Mouse (Mus musculus) embryonic facial prominence, embryonic 13.5 days (tissue): ENCODE measurements at regions not wholly inside any gene's neighbourhood (a gene's known extent, or its start where the extent isn't known, plus 50 kb on each side); places are given as distances from the start of the nearest gene placed in this dataset.
A peak's percentile ranks its signal among the peaks of the same experiment; 100 is the strongest.

Source experiments
- ATAC-seq: fragments of 200-750 bp; cut with Nextera tagmentation; 2 replicates; pipeline ENCODE4 v1.8.0; 2017; ENCODE audit warnings: low read depth; ENCODE audit not compliant: insufficient number of reproducible peaks, insufficient read depth, low FRiP score, low TSS enrichment
- H3K27ac ChIP-seq: fragments of 300-500 bp; sonication (generic); 2 replicates; pipeline ENCODE4 v1.5.1; 2015; ENCODE audit warnings: moderate library complexity, mild to moderate bottlenecking, inconsistent platforms
- H3K27me3 ChIP-seq: fragments of 300-500 bp; sonication (generic); 2 replicates; pipeline ENCODE4 v1.6.1; 2015; ENCODE audit warnings: mild to moderate bottlenecking, inconsistent platforms
- H3K36me3 ChIP-seq: fragments of 300-500 bp; sonication (generic); 2 replicates; pipeline ENCODE4 v1.6.1; 2015; ENCODE audit warnings: mild to moderate bottlenecking, inconsistent platforms
- H3K4me1 ChIP-seq: fragments of 300-500 bp; sonication (generic); 2 replicates; pipeline ENCODE4 v1.6.1; 2015; ENCODE audit warnings: inconsistent platforms
- H3K4me2 ChIP-seq: fragments of 300-500 bp; sonication (generic); 2 replicates; pipeline ENCODE4 v1.6.1; 2015; ENCODE audit warnings: moderate library complexity, mild to moderate bottlenecking, inconsistent platforms
- H3K4me3 ChIP-seq: fragments of 300-500 bp; sonication (generic); 2 replicates; pipeline ENCODE4 v1.5.1; 2015; ENCODE audit warnings: mild to moderate bottlenecking, inconsistent platforms
- H3K9ac ChIP-seq: fragments of 300-500 bp; sonication (generic); 2 replicates; pipeline ENCODE4 v1.6.1; 2015; ENCODE audit warnings: mild to moderate bottlenecking, inconsistent platforms
- H3K9me3 ChIP-seq: fragments of 300-500 bp; sonication (generic); 2 replicates; pipeline ENCODE4 v1.6.1; 2016; ENCODE audit warnings: inconsistent platforms
- WGBS: fragments of 180-500 bp; shearing (Covaris S2); methylation state at CpG from one replicate; pipeline ENCODE4 v1.1.7; 2015; ENCODE audit warnings: mixed read lengths; 5-methylcytosine and 5-hydroxymethylcytosine counted together

- ATAC-seq, result no peak
- H3K27me3 ChIP-seq, result no peaks in the 10 kb centered on the region
- H3K9ac ChIP-seq, result no peak overlapping the region
- 87% methylated on average over 1 of the region's 1 CpGs for WGBS
- no peaks in the 10 kb centered on the region for H3K36me3 ChIP-seq
- H3K9me3 ChIP-seq, result no peaks in the 10 kb centered on the region
- no peak overlapping the region for H3K27ac ChIP-seq
- H3K4me1 ChIP-seq, result no peaks in the 10 kb centered on the region
- no peak overlapping the region for H3K4me2 ChIP-seq
- H3K4me3 ChIP-seq, result no peak overlapping the region
Observed at GRCm38 (mm10) chr15:63205150-63205549, 639.8 kb downstream of the Gsdmc2 start.

GRCm38 (mm10) chr15:63195031-63195430, 649.9 kb downstream of the Gsdmc2 start:
- H3K9ac ChIP-seq, result no peak overlapping the region
- peaks cover 18% of the 10 kb centered on the region for H3K4me1 ChIP-seq
- no peaks in the 10 kb centered on the region for H3K27me3 ChIP-seq
- no peaks in the 10 kb centered on the region for H3K9me3 ChIP-seq
- no peak overlapping the region for H3K4me3 ChIP-seq
- no peaks in the 10 kb centered on the region for H3K36me3 ChIP-seq
- H3K27ac ChIP-seq, result no peak overlapping the region
- WGBS, result 76% methylated on average over 2 of the region's 2 CpGs
- H3K4me2 ChIP-seq, result no peak overlapping the region
- ATAC-seq, result no peak

GRCm38 (mm10) chr15:63194492-63194797, 650.5 kb downstream of the Gsdmc2 start:
- Histone ChIP-seq H3K36me3 (no peaks in the 10 kb centered on the region), H3K4me1 (peaks cover 23% of the 10 kb centered on the region), H3K9ac (no peak overlapping the region), H3K4me2 (no peak overlapping the region), H3K27me3 (no peaks in the 10 kb centered on the region), H3K27ac (no peak overlapping the region), H3K9me3 (no peaks in the 10 kb centered on the region), H3K4me3 (no peak overlapping the region)
- no peak for ATAC-seq
- WGBS, result 0% methylated on average over 1 of the region's 1 CpGs

- Histone ChIP-seq H3K27ac (no peak overlapping the region), H3K4me3 (no peak overlapping the region), H3K9ac (no peak overlapping the region), H3K27me3 (no peaks in the 10 kb centered on the region), H3K4me2 (no peak overlapping the region), H3K4me1 (peaks cover 23% of the 10 kb centered on the region), H3K36me3 (no peaks in the 10 kb centered on the region), H3K9me3 (no peaks in the 10 kb centered on the region)
- no peak for ATAC-seq
- 53% methylated on average over 2 of the region's 2 CpGs for WGBS
Observed at GRCm38 (mm10) chr15:63193617-63194491, 651.1 kb downstream of the Gsdmc2 start.

GRCm38 (mm10) chr15:63191731-63192130, 653.2 kb downstream of the Gsdmc2 start:
- H3K4me2 ChIP-seq, result no peak overlapping the region
- no peak for ATAC-seq
- no peaks in the 10 kb centered on the region for H3K27me3 ChIP-seq
- H3K36me3 ChIP-seq, result no peaks in the 10 kb centered on the region
- no peak overlapping the region for H3K9ac ChIP-seq
- no peaks in the 10 kb centered on the region for H3K9me3 ChIP-seq
- WGBS, result 34% methylated on average over 2 of the region's 2 CpGs
- H3K27ac ChIP-seq, result no peak overlapping the region
- H3K4me1 ChIP-seq, result peaks cover 23% of the 10 kb centered on the region
- no peak overlapping the region for H3K4me3 ChIP-seq

- WGBS, result 36% methylated on average over 2 of the region's 2 CpGs
- Histone ChIP-seq H3K4me2 (no peak overlapping the region), H3K9ac (no peak overlapping the region), H3K36me3 (no peaks in the 10 kb centered on the region), H3K9me3 (no peaks in the 10 kb centered on the region), H3K4me1 (peaks cover 23% of the 10 kb centered on the region), H3K4me3 (no peak overlapping the region), H3K27ac (peak overlapping the region; percentile 8; the same call in 1 of the 2 replicates), H3K27me3 (no peaks in the 10 kb centered on the region)
- ATAC-seq, result no peak
Observed at GRCm38 (mm10) chr15:63190086-63190485, 654.9 kb downstream of the Gsdmc2 start.

- no peak overlapping the region for H3K4me3 ChIP-seq
- H3K27ac ChIP-seq, result no peak overlapping the region
- ATAC-seq, result no peak
- H3K4me1 ChIP-seq, result peaks cover 4% of the 10 kb centered on the region
- H3K9me3 ChIP-seq, result no peaks in the 10 kb centered on the region
- no peaks in the 10 kb centered on the region for H3K27me3 ChIP-seq
- H3K4me2 ChIP-seq, result no peak overlapping the region
- H3K36me3 ChIP-seq, result no peaks in the 10 kb centered on the region
- H3K9ac ChIP-seq, result no peak overlapping the region
Observed at GRCm38 (mm10) chr15:63171003-63171402, 674.0 kb downstream of the Gsdmc2 start.

- ATAC-seq, result no peak
- Histone ChIP-seq H3K9me3 (no peaks in the 10 kb centered on the region), H3K27me3 (no peaks in the 10 kb centered on the region), H3K9ac (no peak overlapping the region), H3K4me1 (peaks cover 4% of the 10 kb centered on the region), H3K4me2 (no peak overlapping the region), H3K4me3 (no peak overlapping the region), H3K36me3 (no peaks in the 10 kb centered on the region), H3K27ac (no peak overlapping the region)
- WGBS, result 26% methylated on average over 1 of the region's 1 CpGs
Observed at GRCm38 (mm10) chr15:63170171-63170570, 674.8 kb downstream of the Gsdmc2 start.

- no peak overlapping the region for H3K9ac ChIP-seq
- H3K4me3 ChIP-seq, result no peak overlapping the region
- H3K4me1 ChIP-seq, result peaks cover 12% of the 10 kb centered on the region
- no peaks in the 10 kb centered on the region for H3K36me3 ChIP-seq
- no peak for ATAC-seq
- H3K4me2 ChIP-seq, result no peak overlapping the region
- no peaks in the 10 kb centered on the region for H3K27me3 ChIP-seq
- no peaks in the 10 kb centered on the region for H3K9me3 ChIP-seq
- H3K27ac ChIP-seq, result no peak overlapping the region
Observed at GRCm38 (mm10) chr15:63166411-63166810, 678.6 kb downstream of the Gsdmc2 start.

GRCm38 (mm10) chr15:63163550-63164279, 681.3 kb downstream of the Gsdmc2 start:
- H3K27ac ChIP-seq, result no peak overlapping the region
- no peak overlapping the region for H3K4me3 ChIP-seq
- H3K9me3 ChIP-seq, result no peaks in the 10 kb centered on the region
- H3K27me3 ChIP-seq, result no peaks in the 10 kb centered on the region
- H3K36me3 ChIP-seq, result no peaks in the 10 kb centered on the region
- ATAC-seq, result no peak
- H3K9ac ChIP-seq, result no peak overlapping the region
- 31% methylated on average over 6 of the region's 6 CpGs for WGBS
- H3K4me2 ChIP-seq, result no peak overlapping the region
- H3K4me1 ChIP-seq, result 0 out of 2 replicates have a peak, but pooled peaks cover 8% of the 10 kb centered on the region

GRCm38 (mm10) chr15:63162881-63163549, 682.0 kb downstream of the Gsdmc2 start:
- WGBS, result 69% methylated on average over 4 of the region's 4 CpGs
- H3K4me2 ChIP-seq, result no peak overlapping the region
- no peak overlapping the region for H3K4me3 ChIP-seq
- no peaks in the 10 kb centered on the region for H3K9me3 ChIP-seq
- no peaks in the 10 kb centered on the region for H3K36me3 ChIP-seq
- H3K4me1 ChIP-seq, result 0 out of 2 replicates have a peak, but pooled peaks cover 8% of the 10 kb centered on the region
- no peaks in the 10 kb centered on the region for H3K27me3 ChIP-seq
- no peak overlapping the region for H3K27ac ChIP-seq
- H3K9ac ChIP-seq, result no peak overlapping the region
- no peak for ATAC-seq
